Mouse (Mus musculus): Measurements from ENCODE around the gene Aes. TPM values are rescaled to one million over a fixed set of nuclear protein-coding genes. Genes with fewer than 3 reads are reported as not detected.
A peak's percentile ranks its signal among the peaks of the same experiment; 100 is the strongest.

Aes gene
- 367 and 598 TPM in 2 replicates for polyA plus RNA-seq (2014; fragmentation: Nextera tagmentation; extraction: Ambion mirVana)

- H3K9ac ChIP-seq (ENCODE audit: low read length): peak within 1 kb of the TSS; percentile 100
- peak within 1 kb of the TSS; percentile 83 to 97 for H3K4me3 ChIP-seq (ENCODE audit: control insufficient read depth in 1 of 2, insufficient read depth in 1 of 2, low read depth in 1 of 2, low read length in 2 of 2)
- H3K4me2 ChIP-seq (ENCODE audit: low read length): peak within 1 kb of the TSS; percentile 98
- H3K4me1 ChIP-seq (ENCODE audit: control insufficient read depth in 2 of 2, insufficient read depth in 2 of 2, low read length in 2 of 2): peaks cover 19 to 36% of the 10 kb centered on the region in 2 experiments
- ATAC-seq (ENCODE audit: insufficient number of reproducible peaks, insufficient read depth, low FRiP score, low read depth): peak; percentile 65
- H3K36me3 ChIP-seq (ENCODE audit: control insufficient read depth, insufficient read depth, low read length): peaks cover 29% of the 10 kb centered on the region
- peak within 1 kb of the TSS; percentile 95 to 97 for H3K27ac ChIP-seq (replicated peaks in 1 of 2; ENCODE audit: control insufficient read depth in 1 of 2, insufficient read depth in 1 of 2, low read depth in 2 of 2, low read length in 2 of 2)
- 0% methylated on average over 30 of the region's 53 CpGs for WGBS
- no peaks in the 10 kb centered on the region for H3K27me3 ChIP-seq (ENCODE audit: control insufficient read depth, insufficient read depth, low read length)
- no peaks in the 10 kb centered on the region for H3K9me3 ChIP-seq (ENCODE audit: control insufficient read depth, low read length)
Measured at GRCm38 (mm10) chr10:81559163-81559626, at the start of gene Aes. Gene Aes, plus strand, starts transcription at chr10:81559488.

- Histone ChIP-seq H3K4me3 (ENCODE audit: control insufficient read depth in 1 of 2, insufficient read depth in 1 of 2, low read depth in 1 of 2, low read length in 2 of 2) (no peak overlapping the region), H3K27me3 (ENCODE audit: control insufficient read depth, insufficient read depth, low read length) (peaks cover 12% of the 10 kb centered on the region), H3K4me2 (ENCODE audit: low read length) (no peak overlapping the region), H3K9ac (ENCODE audit: low read length) (no peak overlapping the region), H3K9me3 (ENCODE audit: control insufficient read depth, low read length) (0 out of 2 replicates have a peak, but pooled peaks cover 4% of the 10 kb centered on the region), H3K36me3 (ENCODE audit: control insufficient read depth, insufficient read depth, low read length) (no peaks in the 10 kb centered on the region), H3K27ac (replicated peaks in 1 of 2; ENCODE audit: control insufficient read depth in 1 of 2, insufficient read depth in 1 of 2, low read depth in 2 of 2, low read length in 2 of 2) (no peak overlapping the region), H3K4me1 (ENCODE audit: control insufficient read depth in 2 of 2, insufficient read depth in 2 of 2, low read length in 2 of 2) (no peaks in the 10 kb centered on the region)
- ATAC-seq (ENCODE audit: insufficient number of reproducible peaks, insufficient read depth, low FRiP score, low read depth): no peak
- 76% methylated on average over 14 of the region's 14 CpGs for WGBS
Measured at GRCm38 (mm10) chr10:81510246-81510810, 49.0 kb upstream of the Aes start.

- Histone ChIP-seq H3K36me3 (ENCODE audit: control insufficient read depth, insufficient read depth, low read length) (no peaks in the 10 kb centered on the region), H3K27ac (replicated peaks in 1 of 2; ENCODE audit: control insufficient read depth in 1 of 2, insufficient read depth in 1 of 2, low read depth in 2 of 2, low read length in 2 of 2) (no peak overlapping the region), H3K4me2 (ENCODE audit: low read length) (no peak overlapping the region), H3K9me3 (ENCODE audit: control insufficient read depth, low read length) (0 out of 2 replicates have a peak, but pooled peaks cover 4% of the 10 kb centered on the region), H3K9ac (ENCODE audit: low read length) (no peak overlapping the region), H3K4me3 (ENCODE audit: control insufficient read depth in 1 of 2, insufficient read depth in 1 of 2, low read depth in 1 of 2, low read length in 2 of 2) (no peak overlapping the region), H3K27me3 (ENCODE audit: control insufficient read depth, insufficient read depth, low read length) (peaks cover 12% of the 10 kb centered on the region), H3K4me1 (ENCODE audit: control insufficient read depth in 2 of 2, insufficient read depth in 2 of 2, low read length in 2 of 2) (no peaks in the 10 kb centered on the region)
- no peak for ATAC-seq (ENCODE audit: insufficient number of reproducible peaks, insufficient read depth, low FRiP score, low read depth)
- 81% methylated on average over 5 of the region's 5 CpGs for WGBS
Measured at GRCm38 (mm10) chr10:81513798-81514197, 45.5 kb upstream of the Aes start.

- 0 out of 4 replicates have a peak, but pooled peaks cover 0 to 4% of the 10 kb centered on the region in 2 experiments for H3K4me1 ChIP-seq (ENCODE audit: control insufficient read depth in 2 of 2, insufficient read depth in 2 of 2, low read length in 2 of 2)
- H3K27me3 ChIP-seq (ENCODE audit: control insufficient read depth, insufficient read depth, low read length): peaks cover 4% of the 10 kb centered on the region; the same call in 1 of the 2 replicates
- 71% methylated on average over 8 of the region's 8 CpGs for WGBS
- H3K4me3 ChIP-seq (ENCODE audit: control insufficient read depth in 1 of 2, insufficient read depth in 1 of 2, low read depth in 1 of 2, low read length in 2 of 2): no peak overlapping the region
- no peaks in the 10 kb centered on the region for H3K36me3 ChIP-seq (ENCODE audit: control insufficient read depth, insufficient read depth, low read length)
- H3K9me3 ChIP-seq (ENCODE audit: control insufficient read depth, low read length): 0 out of 2 replicates have a peak, but pooled peaks cover 4% of the 10 kb centered on the region
- H3K4me2 ChIP-seq (ENCODE audit: low read length): no peak overlapping the region
- no peak for ATAC-seq (ENCODE audit: insufficient number of reproducible peaks, insufficient read depth, low FRiP score, low read depth)
- H3K9ac ChIP-seq (ENCODE audit: low read length): no peak overlapping the region
- H3K27ac ChIP-seq (replicated peaks in 1 of 2; ENCODE audit: control insufficient read depth in 1 of 2, insufficient read depth in 1 of 2, low read depth in 2 of 2, low read length in 2 of 2): no peak overlapping the region
Measured at GRCm38 (mm10) chr10:81517227-81517626, 42.1 kb upstream of the Aes start.

GRCm38 (mm10) chr10:81518546-81518945 lies 40.7 kb upstream of the Aes start:
- H3K36me3 ChIP-seq (ENCODE audit: control insufficient read depth, insufficient read depth, low read length): no peaks in the 10 kb centered on the region
- no peak overlapping the region for H3K9ac ChIP-seq (ENCODE audit: low read length)
- H3K4me3 ChIP-seq (ENCODE audit: control insufficient read depth in 1 of 2, insufficient read depth in 1 of 2, low read depth in 1 of 2, low read length in 2 of 2): no peak overlapping the region
- peaks cover 2 to 4% of the 10 kb centered on the region in 2 experiments; a peak in 1 of 4 replicates for H3K4me1 ChIP-seq (ENCODE audit: control insufficient read depth in 2 of 2, insufficient read depth in 2 of 2, low read length in 2 of 2)
- WGBS: 14% methylated on average over 4 of the region's 4 CpGs
- H3K4me2 ChIP-seq (ENCODE audit: low read length): no peak overlapping the region
- ATAC-seq (ENCODE audit: insufficient number of reproducible peaks, insufficient read depth, low FRiP score, low read depth): no peak
- no peaks in the 10 kb centered on the region for H3K27me3 ChIP-seq (ENCODE audit: control insufficient read depth, insufficient read depth, low read length)
- H3K9me3 ChIP-seq (ENCODE audit: control insufficient read depth, low read length): 0 out of 2 replicates have a peak, but pooled peaks cover 3% of the 10 kb centered on the region
- H3K27ac ChIP-seq (replicated peaks in 1 of 2; ENCODE audit: control insufficient read depth in 1 of 2, insufficient read depth in 1 of 2, low read depth in 2 of 2, low read length in 2 of 2): no peak overlapping the region

- H3K9me3 ChIP-seq (ENCODE audit: control insufficient read depth, low read length): no peaks in the 10 kb centered on the region
- no peaks in the 10 kb centered on the region for H3K27me3 ChIP-seq (ENCODE audit: control insufficient read depth, insufficient read depth, low read length)
- no peak for ATAC-seq (ENCODE audit: insufficient number of reproducible peaks, insufficient read depth, low FRiP score, low read depth)
- peaks cover 9 to 11% of the 10 kb centered on the region in 2 experiments; a peak in 2 of 4 replicates for H3K4me1 ChIP-seq (ENCODE audit: control insufficient read depth in 2 of 2, insufficient read depth in 2 of 2, low read length in 2 of 2)
- no peak overlapping the region for H3K4me2 ChIP-seq (ENCODE audit: low read length)
- no peak overlapping the region for H3K4me3 ChIP-seq (ENCODE audit: control insufficient read depth in 1 of 2, insufficient read depth in 1 of 2, low read depth in 1 of 2, low read length in 2 of 2)
- no peak overlapping the region for H3K27ac ChIP-seq (replicated peaks in 1 of 2; ENCODE audit: control insufficient read depth in 1 of 2, insufficient read depth in 1 of 2, low read depth in 2 of 2, low read length in 2 of 2)
- H3K9ac ChIP-seq (ENCODE audit: low read length): no peak overlapping the region
- no peaks in the 10 kb centered on the region for H3K36me3 ChIP-seq (ENCODE audit: control insufficient read depth, insufficient read depth, low read length)
- WGBS: 71% methylated on average over 6 of the region's 6 CpGs
Measured at GRCm38 (mm10) chr10:81519227-81519977, 39.9 kb upstream of the Aes start.

GRCm38 (mm10) chr10:81519978-81520365 lies 39.3 kb upstream of the Aes start:
- H3K9ac ChIP-seq (ENCODE audit: low read length): no peak overlapping the region
- no peak for ATAC-seq (ENCODE audit: insufficient number of reproducible peaks, insufficient read depth, low FRiP score, low read depth)
- H3K4me2 ChIP-seq (ENCODE audit: low read length): no peak overlapping the region
- H3K27ac ChIP-seq (replicated peaks in 1 of 2; ENCODE audit: control insufficient read depth in 1 of 2, insufficient read depth in 1 of 2, low read depth in 2 of 2, low read length in 2 of 2): no peak overlapping the region
- peaks cover 9 to 12% of the 10 kb centered on the region in 2 experiments; a peak in 2 of 4 replicates for H3K4me1 ChIP-seq (ENCODE audit: control insufficient read depth in 2 of 2, insufficient read depth in 2 of 2, low read length in 2 of 2)
- 58% methylated on average over 3 of the region's 3 CpGs for WGBS
- H3K27me3 ChIP-seq (ENCODE audit: control insufficient read depth, insufficient read depth, low read length): no peaks in the 10 kb centered on the region
- no peak overlapping the region for H3K4me3 ChIP-seq (ENCODE audit: control insufficient read depth in 1 of 2, insufficient read depth in 1 of 2, low read depth in 1 of 2, low read length in 2 of 2)
- H3K36me3 ChIP-seq (ENCODE audit: control insufficient read depth, insufficient read depth, low read length): no peaks in the 10 kb centered on the region
- no peaks in the 10 kb centered on the region for H3K9me3 ChIP-seq (ENCODE audit: control insufficient read depth, low read length)

All from heart, embryonic 14.5 days (tissue).